Mouse (Mus musculus): ENCODE results near the gene Ccdc149.

DNA sequence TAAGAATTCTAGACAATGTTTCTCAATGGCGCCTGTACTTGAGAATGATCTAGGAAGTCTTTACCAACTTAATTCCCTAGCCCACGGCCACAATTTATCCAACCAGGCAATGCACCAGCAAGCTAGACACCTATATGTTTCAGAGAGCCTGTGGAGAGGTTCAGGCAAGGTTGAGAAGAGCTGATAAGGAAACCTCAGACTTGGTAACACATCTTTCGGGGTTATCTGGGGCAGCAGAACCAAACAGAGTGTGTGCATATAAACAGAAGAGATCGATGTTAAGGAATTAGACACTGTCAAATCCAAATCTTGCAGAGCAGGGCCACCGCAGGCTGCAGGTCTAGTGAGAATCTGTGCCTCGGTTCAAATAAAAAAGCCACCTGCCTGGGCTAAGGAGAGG, 113.2 kb downstream of the Ccdc149 start:
- TF ChIP-seq RAD21 (IDR thresholded peaks at IDR 0.05; ENCODE audit: low read depth, low read length), result no peak
- TF ChIP-seq CTCF (conservative IDR thresholded peaks at IDR 0.05 in 1 of 2, IDR thresholded peaks at IDR 0.05 in 1 of 2; ENCODE audit: low read depth in 2 of 2, low read length in 2 of 2), result no peak
- no peak for TF ChIP-seq ZNF384 (IDR thresholded peaks at IDR 0.05; ENCODE audit: low read depth, low read length)
- TF ChIP-seq EP300 (IDR thresholded peaks at IDR 0.05; ENCODE audit: low read length), result no peak
- no peak for TF ChIP-seq HCFC1 (IDR thresholded peaks at IDR 0.05; ENCODE audit: low read depth, low read length)
- TF ChIP-seq SIN3A (IDR thresholded peaks at IDR 0.05; ENCODE audit: low read length), result no peak
- TF ChIP-seq USF1 (IDR thresholded peaks at IDR 0.05; ENCODE audit: low read depth, low read length), result no peak
- no peak for TF ChIP-seq E2F4 (IDR thresholded peaks at IDR 0.05; ENCODE audit: insufficient replicate concordance, low read depth, low read length)
- TF ChIP-seq POLR2A (IDR thresholded peaks at IDR 0.05; ENCODE audit: low read depth, low read length), result no peak
